Mouse (Mus musculus) urinary bladder, postnatal 4 days (tissue): ENCODE results near the gene Rnf121.

ENCODE experiments used
- DNase-seq, 2 experiments: peaks; one replicate each; pipeline ENCODE4 v3.0.0; 2021 to 2022; ENCODE audit warnings: low spot score in 2 of 2

Rnf121 gene

GRCm38 (mm10) chr7:101999461-102000151 is 65.7 kb downstream of the Rnf121 start:
- peak in 1 of 2 experiments; percentile 52 for DNase-seq

GRCm38 (mm10) chr7:101998194-101998927 is 66.9 kb downstream of the Rnf121 start:
- DNase-seq, result peak; percentile 84 to 89

- no peak for DNase-seq
Measured at GRCm38 (mm10) chr7:101994241-101994640, 71.0 kb downstream of the Rnf121 start.

GRCm38 (mm10) chr7:101985081-101985480 is 80.2 kb downstream of the Rnf121 start:
- no peak for DNase-seq

- DNase-seq, result no peak
Measured at GRCm38 (mm10) chr7:101982735-101983134, 82.5 kb downstream of the Rnf121 start.

GRCm38 (mm10) chr7:101974505-101974904 is 90.8 kb downstream of the Rnf121 start:
- peak in 1 of 2 experiments; percentile 44 for DNase-seq

GRCm38 (mm10) chr7:101973730-101974129 is 91.5 kb downstream of the Rnf121 start:
- DNase-seq, result no peak

- no peak for DNase-seq
Measured at GRCm38 (mm10) chr7:101971721-101972120, 93.5 kb downstream of the Rnf121 start.

GRCm38 (mm10) chr7:101970821-101971461 is 94.3 kb downstream of the Rnf121 start:
- DNase-seq, result peak; percentile 74 to 76

- peak; percentile 87 to 91 for DNase-seq
Measured at GRCm38 (mm10) chr7:101970429-101970775, 94.9 kb downstream of the Rnf121 start.

- peak; percentile 82 to 84 for DNase-seq
Measured at GRCm38 (mm10) chr7:101969694-101970428, 95.4 kb downstream of the Rnf121 start.
